Mouse (Mus musculus): ENCODE data around the gene Mrgprh. TPM values are rescaled to one million over a fixed set of nuclear protein-coding genes. Genes with fewer than 3 reads are reported as not detected.
A peak's percentile ranks its signal among the peaks of the same experiment; 100 is the strongest.

The Mrgprh gene
- polyA plus RNA-seq, 1 experiment from 2014 or later, result not detected

DNA sequence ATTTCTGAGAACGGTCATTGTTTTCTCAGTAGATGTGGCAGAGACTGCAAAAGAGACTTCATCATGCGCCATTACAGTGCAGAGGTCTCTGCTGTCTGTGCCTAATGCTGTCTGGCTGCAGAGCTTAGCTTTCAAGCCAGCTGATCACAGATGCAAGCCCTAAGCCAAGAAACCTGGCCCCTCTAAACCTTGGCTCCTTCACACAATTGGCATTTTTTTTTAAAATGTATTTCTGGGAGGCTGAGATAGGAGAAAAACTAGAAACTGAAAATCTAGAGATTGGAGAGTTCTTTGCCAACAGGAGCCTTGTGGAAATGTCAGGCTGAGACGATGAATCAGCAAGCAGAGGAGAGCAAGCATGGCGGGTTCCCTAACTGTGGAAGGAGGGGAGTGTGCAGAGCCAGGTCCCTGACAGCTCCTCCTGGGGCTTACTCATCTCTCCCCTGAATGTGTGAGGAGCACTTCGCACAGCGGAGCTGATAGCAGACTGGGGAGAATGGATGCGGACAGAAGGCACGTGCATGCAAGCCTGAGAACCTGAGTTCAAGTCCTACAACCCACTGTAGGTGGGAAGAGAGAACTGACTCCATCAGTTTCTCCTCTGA lies 26.0 kb upstream of the Mrgprh start:
- DNase-seq (ENCODE audit: low spot score) (no peak), ATAC-seq (no peak)
- TF ChIP-seq EP300 (IDR thresholded peaks at IDR 0.05) (no peak), CTCF (IDR thresholded peaks at IDR 0.05) (no peak)
- Histone ChIP-seq H3K27me3 (replicated peaks; ENCODE audit: insufficient read depth, low read length) (no peaks in the 10 kb centered on the region), H3K4me3 (ENCODE audit: low read depth, low read length) (no peak overlapping the region), H3K4me1 (ENCODE audit: insufficient read depth, low read depth, low read length) (no peaks in the 10 kb centered on the region), H3K4me2 (replicated peaks; ENCODE audit: low read depth, low read length) (no peak overlapping the region), H3K9me3 (ENCODE audit: low read length) (no peaks in the 10 kb centered on the region), H3K9ac (replicated peaks; ENCODE audit: low read depth) (no peak overlapping the region), H3K36me3 (ENCODE audit: insufficient read depth, low read length) (no peaks in the 10 kb centered on the region), H3K27ac (ENCODE audit: low read length) (no peak overlapping the region)
- 77% methylated on average over 8 of the region's 8 CpGs for WGBS

DNA sequence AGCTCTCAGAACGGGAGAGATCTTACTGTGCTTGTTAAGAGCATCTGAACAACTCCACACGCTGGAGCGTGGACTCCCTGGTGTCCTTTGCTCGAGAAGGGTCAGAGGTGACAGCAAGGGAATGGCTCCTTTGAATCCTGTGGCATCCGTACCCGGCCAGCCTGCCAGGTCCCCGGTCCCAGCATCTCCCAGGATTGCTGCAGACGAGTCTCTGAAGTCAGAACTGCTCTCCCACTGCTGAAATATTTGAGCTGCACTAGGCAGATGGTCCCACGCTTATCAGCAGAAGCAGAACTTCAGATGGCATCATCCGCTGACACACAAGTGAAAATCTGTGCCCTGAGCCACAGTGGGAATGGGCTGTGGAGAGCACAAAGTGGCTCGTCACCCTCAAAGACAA lies 24.1 kb upstream of the Mrgprh start:
- Histone ChIP-seq H3K36me3 (ENCODE audit: insufficient read depth, low read length) (no peaks in the 10 kb centered on the region), H3K27ac (ENCODE audit: low read length) (no peak overlapping the region), H3K4me1 (ENCODE audit: insufficient read depth, low read depth, low read length) (no peaks in the 10 kb centered on the region), H3K9ac (replicated peaks; ENCODE audit: low read depth) (no peak overlapping the region), H3K4me3 (ENCODE audit: low read depth, low read length) (no peak overlapping the region), H3K4me2 (replicated peaks; ENCODE audit: low read depth, low read length) (no peak overlapping the region), H3K9me3 (ENCODE audit: low read length) (no peaks in the 10 kb centered on the region), H3K27me3 (replicated peaks; ENCODE audit: insufficient read depth, low read length) (no peaks in the 10 kb centered on the region)
- WGBS, result 77% methylated on average over 11 of the region's 11 CpGs
- no peak for DNase-seq (ENCODE audit: low spot score)
- TF ChIP-seq EP300 (IDR thresholded peaks at IDR 0.05) (no peak), CTCF (IDR thresholded peaks at IDR 0.05) (no peak)
- ATAC-seq, result no peak

DNA sequence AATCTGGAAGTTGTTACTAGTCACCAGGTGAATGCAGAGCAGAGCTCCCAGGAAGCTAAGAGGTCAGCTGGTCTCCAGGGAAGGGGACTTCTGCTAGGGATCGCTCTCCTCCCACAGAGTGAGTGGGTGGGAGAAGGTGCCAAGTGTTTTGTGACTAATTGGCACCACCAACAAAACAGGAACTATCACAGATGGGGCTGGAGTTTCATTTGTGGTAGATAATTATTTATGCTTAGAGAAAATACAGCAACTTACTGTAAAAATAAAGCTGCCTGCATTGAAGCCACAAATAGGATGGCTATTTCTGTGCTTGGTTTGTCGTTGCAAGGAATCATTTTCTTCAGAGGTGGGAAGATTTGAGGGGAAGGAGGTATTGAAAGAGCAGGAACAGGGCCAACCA lies 22.0 kb upstream of the Mrgprh start:
- TF ChIP-seq CTCF (IDR thresholded peaks at IDR 0.05), result no peak
- no peak for TF ChIP-seq EP300 (IDR thresholded peaks at IDR 0.05)
- no peak overlapping the region for H3K9ac ChIP-seq (replicated peaks; ENCODE audit: low read depth)
- H3K36me3 ChIP-seq (ENCODE audit: insufficient read depth, low read length), result no peaks in the 10 kb centered on the region
- ATAC-seq (no peak), DNase-seq (ENCODE audit: low spot score) (no peak)
- H3K4me2 ChIP-seq (replicated peaks; ENCODE audit: low read depth, low read length), result no peak overlapping the region
- no peak overlapping the region for H3K27ac ChIP-seq (ENCODE audit: low read length)
- no peaks in the 10 kb centered on the region for H3K27me3 ChIP-seq (replicated peaks; ENCODE audit: insufficient read depth, low read length)
- no peaks in the 10 kb centered on the region for H3K4me1 ChIP-seq (ENCODE audit: insufficient read depth, low read depth, low read length)
- no peaks in the 10 kb centered on the region for H3K9me3 ChIP-seq (ENCODE audit: low read length)
- 78% methylated on average over 2 of the region's 2 CpGs for WGBS
- no peak overlapping the region for H3K4me3 ChIP-seq (ENCODE audit: low read depth, low read length)

DNA sequence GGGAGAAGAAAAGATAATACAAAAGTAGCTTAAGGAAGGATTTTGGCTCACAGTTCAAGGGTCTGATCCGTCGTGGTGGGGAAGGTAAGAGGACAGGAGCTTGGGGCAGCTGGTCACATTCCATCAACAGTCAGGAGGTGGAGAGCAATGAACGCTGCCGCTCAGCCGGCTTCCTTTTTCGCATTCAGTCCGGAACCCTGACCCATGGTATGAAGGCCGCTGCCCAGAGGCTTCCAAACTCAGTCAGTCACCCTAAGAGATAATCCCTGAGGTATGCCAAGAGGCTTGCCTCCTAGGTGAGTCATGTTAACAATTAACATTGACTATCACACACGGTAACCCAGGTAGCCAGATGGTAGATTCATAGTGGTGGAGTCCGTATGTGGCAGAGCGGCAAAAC lies 21.4 kb upstream of the Mrgprh start:
- no peak for DNase-seq (ENCODE audit: low spot score)
- no peak overlapping the region for H3K4me3 ChIP-seq (ENCODE audit: low read depth, low read length)
- TF ChIP-seq CTCF (IDR thresholded peaks at IDR 0.05) (no peak), EP300 (IDR thresholded peaks at IDR 0.05) (no peak)

DNA sequence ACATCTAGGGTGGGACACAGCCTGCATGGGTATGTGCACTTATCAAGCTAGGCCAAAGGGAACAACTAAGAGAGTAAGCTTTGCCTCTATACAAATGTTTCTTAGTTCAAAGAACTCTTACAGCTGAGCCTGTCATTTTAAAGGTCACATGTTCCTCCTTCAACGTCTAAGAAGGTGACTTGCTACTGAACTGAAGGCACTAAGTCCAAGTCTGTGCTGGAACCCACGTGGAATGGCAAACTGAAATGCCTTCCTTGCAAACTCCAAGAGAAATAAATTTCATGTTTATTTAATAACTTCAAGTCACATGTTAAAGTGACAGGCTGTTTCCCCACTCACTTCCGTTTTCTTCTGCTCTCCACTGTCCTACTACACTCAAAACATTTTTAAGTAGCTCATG lies 18.4 kb upstream of the Mrgprh start:
- H3K27me3 ChIP-seq (replicated peaks; ENCODE audit: insufficient read depth, low read length), result no peaks in the 10 kb centered on the region
- H3K4me1 ChIP-seq (ENCODE audit: insufficient read depth, low read depth, low read length), result no peaks in the 10 kb centered on the region
- ATAC-seq, result no peak
- no peak overlapping the region for H3K4me3 ChIP-seq (ENCODE audit: low read depth, low read length)
- 20% methylated on average over 3 of the region's 3 CpGs for WGBS
- H3K9ac ChIP-seq (replicated peaks; ENCODE audit: low read depth), result no peak overlapping the region
- no peaks in the 10 kb centered on the region for H3K36me3 ChIP-seq (ENCODE audit: insufficient read depth, low read length)
- TF ChIP-seq CTCF (IDR thresholded peaks at IDR 0.05) (no peak), EP300 (IDR thresholded peaks at IDR 0.05) (no peak)
- H3K4me2 ChIP-seq (replicated peaks; ENCODE audit: low read depth, low read length), result no peak overlapping the region
- no peak overlapping the region for H3K27ac ChIP-seq (ENCODE audit: low read length)
- H3K9me3 ChIP-seq (ENCODE audit: low read length), result no peaks in the 10 kb centered on the region
- DNase-seq (ENCODE audit: low spot score), result no peak

More for the DNA sequence above, 21.4 kb upstream of the Mrgprh start:
- no peaks in the 10 kb centered on the region for H3K27me3 ChIP-seq (replicated peaks; ENCODE audit: insufficient read depth, low read length)
- 91% methylated on average over 11 of the region's 11 CpGs for WGBS
- no peaks in the 10 kb centered on the region for H3K9me3 ChIP-seq (ENCODE audit: low read length)
- no peaks in the 10 kb centered on the region for H3K4me1 ChIP-seq (ENCODE audit: insufficient read depth, low read depth, low read length)
- H3K9ac ChIP-seq (replicated peaks; ENCODE audit: low read depth), result no peak overlapping the region
- no peak overlapping the region for H3K4me2 ChIP-seq (replicated peaks; ENCODE audit: low read depth, low read length)
- ATAC-seq, result no peak
- H3K36me3 ChIP-seq (ENCODE audit: insufficient read depth, low read length), result no peaks in the 10 kb centered on the region
- H3K27ac ChIP-seq (ENCODE audit: low read length), result no peak overlapping the region

DNA sequence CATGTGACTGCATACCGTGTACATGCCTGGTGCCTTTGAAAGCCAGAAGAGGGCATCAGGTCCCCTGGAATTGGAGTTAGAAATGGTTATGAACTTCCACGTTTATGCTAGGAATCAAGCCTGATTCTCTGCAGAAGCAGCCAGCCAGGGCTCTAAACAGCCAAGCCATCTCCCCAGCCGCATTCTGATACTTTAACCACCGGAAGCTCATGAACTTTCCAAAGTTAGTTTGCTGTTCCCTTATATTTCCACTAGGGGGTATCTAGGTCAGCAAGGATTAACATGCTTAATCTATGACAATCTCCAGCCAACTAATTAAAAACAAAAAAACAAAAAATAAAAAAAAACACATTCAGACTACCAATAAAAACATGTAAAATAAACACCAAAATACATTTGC lies 17.8 kb upstream of the Mrgprh start:
- no peak overlapping the region for H3K27ac ChIP-seq (ENCODE audit: low read length)
- H3K36me3 ChIP-seq (ENCODE audit: insufficient read depth, low read length), result no peaks in the 10 kb centered on the region
- no peaks in the 10 kb centered on the region for H3K9me3 ChIP-seq (ENCODE audit: low read length)
- no peaks in the 10 kb centered on the region for H3K27me3 ChIP-seq (replicated peaks; ENCODE audit: insufficient read depth, low read length)
- no peak overlapping the region for H3K4me3 ChIP-seq (ENCODE audit: low read depth, low read length)
- TF ChIP-seq CTCF (IDR thresholded peaks at IDR 0.05) (peak; percentile 52), EP300 (IDR thresholded peaks at IDR 0.05) (no peak)
- WGBS, result 38% methylated on average over 4 of the region's 4 CpGs
- no peaks in the 10 kb centered on the region for H3K4me1 ChIP-seq (ENCODE audit: insufficient read depth, low read depth, low read length)
- H3K9ac ChIP-seq (replicated peaks; ENCODE audit: low read depth), result no peak overlapping the region
- no peak overlapping the region for H3K4me2 ChIP-seq (replicated peaks; ENCODE audit: low read depth, low read length)
- DNase-seq (ENCODE audit: low spot score) (peak; percentile 44), ATAC-seq (no peak)
